Mouse (Mus musculus): ENCODE results near the gene Cmpk2. TPM values are rescaled to one million over a fixed set of nuclear protein-coding genes. Genes with fewer than 3 reads are reported as not detected.
"Not testable (repeated sequence)": the region's sequence is repeated elsewhere in the genome, so short reads cannot be mapped to it uniquely, and the experiment has no call there.

The Cmpk2 gene
- total RNA-seq (2021) = 1 to 10 TPM; 4.8 to 5.8 TPM
- long read RNA-seq, experiment 1, transcript Cmpk2-201 (5 exons, 3,200 nt) = major isoform, 8 of 8 reads
- long read RNA-seq, experiment 1, partial matches to known transcripts = 0 of 8 reads
- long read RNA-seq, experiment 1, other reads (novel, unspliced or antisense) = 0 of 8 reads
- long read RNA-seq, experiment 2, transcript Cmpk2-201 (5 exons, 3,200 nt) = major isoform, 8 of 8 reads
- long read RNA-seq, experiment 2, partial matches to known transcripts = 0 of 8 reads
- long read RNA-seq, experiment 2, other reads (novel, unspliced or antisense) = 0 of 8 reads

DNA sequence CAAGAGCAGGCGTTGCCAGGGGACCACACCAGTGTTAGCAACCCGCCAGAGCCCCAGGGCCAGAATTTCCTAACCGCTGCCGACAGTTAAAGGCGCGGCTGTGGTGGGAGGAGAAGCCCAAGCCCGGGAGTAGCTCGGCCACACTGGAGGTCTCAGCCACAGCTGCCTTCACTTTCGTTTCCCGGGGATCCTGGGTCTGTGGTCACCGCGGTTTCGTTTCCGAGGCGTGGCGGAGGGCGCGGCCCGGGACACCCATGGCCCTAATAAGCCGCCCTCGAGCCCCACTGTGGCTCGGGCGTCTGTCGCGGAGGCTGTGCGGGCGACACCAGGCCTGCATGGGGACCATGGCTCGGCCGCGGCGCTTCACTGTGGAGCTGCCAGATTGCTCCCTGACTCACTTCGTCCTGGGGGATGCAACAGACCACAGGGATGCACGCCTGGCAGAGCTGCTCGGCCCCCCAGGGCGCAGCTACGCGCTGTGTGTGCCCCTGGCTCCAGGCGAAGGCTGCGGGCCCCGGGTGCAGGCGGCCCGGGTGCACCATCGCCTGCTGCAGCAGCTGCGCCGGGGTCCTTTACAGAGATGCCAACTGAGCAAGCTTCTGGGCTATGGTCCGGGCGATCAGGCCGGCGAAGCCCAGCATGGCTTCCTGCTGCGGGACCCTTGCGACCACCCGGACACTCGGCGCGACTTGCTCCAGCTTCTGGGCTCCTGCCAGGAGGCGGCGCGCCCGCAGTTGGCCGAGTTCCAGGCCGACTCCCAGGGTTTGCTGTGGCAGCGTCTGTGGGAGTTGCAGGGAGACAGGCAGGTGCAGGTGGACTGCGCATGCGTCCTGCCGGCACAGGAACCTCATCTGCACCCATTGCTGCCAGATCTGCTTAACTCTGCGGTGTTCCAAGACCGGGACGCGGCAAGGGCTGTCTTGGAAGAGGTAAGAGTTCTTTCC lies at the start of gene Cmpk2:
Cmpk2 (plus strand) TSS at position 107 of the 944 bp plus-strand sequence.
- DNase-seq (ENCODE audit: low spot score in 2 of 2) = peak; percentile 74 to 82

GRCm38 (mm10) chr12:26424841-26425240 lies 44.2 kb upstream of the Cmpk2 start:
- DNase-seq (ENCODE audit: low spot score in 2 of 2) = no peak

DNA sequence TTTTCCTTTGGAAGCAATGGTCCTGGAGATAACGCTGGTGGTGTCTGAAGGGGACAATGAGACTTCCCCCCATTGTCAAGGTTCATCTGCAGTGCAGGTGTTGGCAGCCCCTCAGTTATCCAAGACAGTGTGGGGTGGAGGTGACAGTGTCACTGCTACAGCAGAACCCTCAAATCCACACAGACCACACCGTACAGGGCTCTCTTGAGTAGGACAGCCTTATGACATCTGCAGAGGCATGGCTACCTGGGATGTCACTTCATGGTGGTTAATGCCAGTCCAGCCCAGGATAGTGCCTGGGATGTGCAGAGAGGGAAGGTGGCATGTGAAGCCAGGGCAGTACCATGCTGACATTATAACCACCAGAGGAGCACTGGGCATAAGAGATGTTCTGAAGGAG lies 40.2 kb upstream of the Cmpk2 start:
- not testable (repeated sequence) for DNase-seq (ENCODE audit: low spot score in 2 of 2)

GRCm38 (mm10) chr12:26436334-26436733 lies 32.7 kb upstream of the Cmpk2 start:
- peak in 1 of 2 experiments; percentile 36 for DNase-seq (ENCODE audit: low spot score in 2 of 2)

GRCm38 (mm10) chr12:26437950-26438349 lies 31.1 kb upstream of the Cmpk2 start:
- no peak for DNase-seq (ENCODE audit: low spot score in 2 of 2)

DNA sequence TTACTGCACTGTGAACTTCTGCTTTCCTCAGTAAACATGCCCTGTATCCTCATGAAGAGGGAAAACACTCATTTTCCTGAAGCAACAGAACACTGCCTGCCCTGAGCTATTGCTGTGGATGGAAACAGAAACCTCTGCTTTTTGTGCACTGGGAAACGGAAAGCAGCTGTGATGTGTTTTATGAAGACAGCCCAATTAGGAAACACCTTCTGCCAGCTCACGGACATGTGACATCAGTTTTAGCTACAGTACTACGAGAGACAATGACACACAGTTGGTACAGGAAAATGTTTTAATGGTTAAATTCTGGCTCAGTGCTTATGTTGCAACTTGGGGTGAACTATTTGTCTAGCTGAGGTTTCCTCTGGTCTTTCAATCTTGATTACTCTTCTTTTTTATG lies 29.6 kb upstream of the Cmpk2 start:
- no peak for DNase-seq (ENCODE audit: low spot score in 2 of 2)

DNA sequence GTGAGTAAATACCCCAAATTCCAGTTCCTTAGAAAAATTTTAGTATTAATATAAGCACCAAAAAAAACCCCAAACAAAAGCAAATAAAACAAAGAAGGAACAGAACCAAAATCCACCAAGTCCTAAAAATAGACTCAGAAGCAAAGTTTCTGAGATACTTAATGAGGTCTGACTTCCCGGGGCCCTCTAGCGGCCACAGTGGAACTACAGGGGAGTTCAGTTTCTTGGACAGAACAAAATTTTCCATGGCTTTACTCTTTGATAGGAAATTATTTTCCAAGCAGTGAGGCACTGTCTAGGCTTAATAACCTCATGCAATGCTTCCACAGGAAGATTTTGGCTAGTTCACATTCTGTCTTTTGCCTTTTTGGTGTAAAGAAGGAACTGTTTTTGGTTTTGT lies 24.9 kb upstream of the Cmpk2 start:
- DNase-seq (ENCODE audit: low spot score in 2 of 2) = peak; percentile 62 to 84

DNA sequence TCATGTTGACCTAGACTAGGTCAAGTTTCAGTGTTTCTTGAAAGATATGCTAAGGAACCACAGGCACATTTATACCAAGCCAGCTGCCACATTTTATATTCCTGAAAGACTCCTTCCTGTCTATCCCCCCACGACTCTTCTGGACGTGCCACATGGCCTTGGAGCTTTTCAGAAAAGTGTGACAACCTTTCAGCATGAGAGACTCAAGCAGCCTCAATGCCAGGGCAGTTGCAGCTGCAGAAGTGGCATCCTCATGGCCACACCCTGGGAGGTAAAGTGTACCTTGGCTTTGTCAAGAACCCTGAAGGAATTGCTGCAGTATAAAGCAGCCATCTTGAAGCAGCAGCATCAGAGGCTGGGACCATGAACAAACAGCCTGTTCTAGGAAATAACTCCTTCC lies 24.5 kb upstream of the Cmpk2 start:
- DNase-seq (ENCODE audit: low spot score in 2 of 2) = no peak

DNA sequence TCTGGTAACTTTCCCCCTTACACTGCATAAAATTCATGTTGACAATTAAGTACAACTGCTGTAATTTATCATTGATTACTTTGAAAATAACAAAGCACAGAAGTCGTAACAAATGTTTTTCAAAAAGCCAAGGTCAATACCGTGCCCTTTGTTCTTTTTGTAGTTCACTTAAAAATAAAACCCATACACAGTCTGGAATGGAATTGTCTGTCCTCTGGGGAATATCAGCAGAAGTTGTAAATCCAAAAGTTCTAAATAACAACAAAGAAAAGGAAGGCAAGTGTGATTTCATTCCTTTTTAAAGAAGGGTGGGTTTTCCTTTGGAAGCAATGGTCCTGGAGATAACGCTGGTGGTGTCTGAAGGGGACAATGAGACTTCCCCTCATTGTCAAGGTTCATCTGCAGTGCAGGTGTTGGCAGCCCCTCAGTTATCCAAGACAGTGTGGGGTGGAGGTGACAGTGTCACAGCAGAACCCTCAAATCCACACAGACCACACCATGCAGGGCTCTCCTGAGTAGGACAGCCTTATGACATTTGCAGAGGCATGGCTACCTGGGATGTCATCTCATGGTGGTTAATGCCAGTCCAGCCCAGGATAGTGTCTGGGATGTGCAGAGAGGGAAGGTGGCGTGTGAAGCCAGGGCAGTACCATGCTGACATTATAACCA lies 22.5 kb upstream of the Cmpk2 start:
- DNase-seq (ENCODE audit: low spot score in 2 of 2) = no peak

DNA sequence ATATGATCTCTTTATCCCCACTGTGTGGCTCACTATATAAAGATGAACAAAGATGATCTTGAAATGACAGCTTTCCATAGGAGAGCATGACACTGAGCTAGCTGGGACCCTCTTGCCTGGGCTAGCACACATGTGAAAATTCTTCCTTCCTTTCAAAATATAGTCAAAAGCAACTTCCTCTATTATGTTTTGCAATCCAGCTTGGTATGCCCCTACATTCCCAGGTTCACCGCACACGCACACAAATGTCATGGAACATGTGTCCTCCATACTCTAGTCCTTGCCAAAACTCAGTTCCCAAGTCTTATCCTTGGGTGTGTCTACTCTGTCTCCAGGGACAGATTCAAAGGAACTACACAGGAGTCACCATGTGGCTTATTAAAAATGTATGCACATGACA lies 19.5 kb upstream of the Cmpk2 start:
- no peak for DNase-seq (ENCODE audit: low spot score in 2 of 2)

DNA sequence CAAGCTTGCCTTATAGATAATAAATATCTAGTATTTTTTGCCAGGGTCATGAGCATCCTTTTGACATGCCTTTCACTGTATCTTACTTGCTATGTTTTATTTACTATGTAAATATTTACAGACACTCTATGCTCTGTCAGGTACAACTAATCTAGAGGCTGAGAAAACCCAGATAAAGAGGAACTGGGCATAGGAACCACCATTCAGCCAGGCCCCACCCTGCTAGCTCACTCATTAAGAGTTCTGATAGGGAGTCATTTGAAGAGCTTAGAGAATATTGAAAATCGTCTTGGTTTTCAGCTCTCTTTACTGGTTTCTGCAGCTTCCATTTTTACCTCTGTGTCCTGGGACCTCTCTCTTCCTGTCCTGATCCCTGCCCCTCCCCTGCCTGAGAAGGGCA lies 17.9 kb upstream of the Cmpk2 start:
- DNase-seq (ENCODE audit: low spot score in 2 of 2) = no peak

- no peak for DNase-seq (ENCODE audit: low spot score in 2 of 2)
Observed at GRCm38 (mm10) chr12:26452951-26453350, 16.1 kb upstream of the Cmpk2 start.

DNA sequence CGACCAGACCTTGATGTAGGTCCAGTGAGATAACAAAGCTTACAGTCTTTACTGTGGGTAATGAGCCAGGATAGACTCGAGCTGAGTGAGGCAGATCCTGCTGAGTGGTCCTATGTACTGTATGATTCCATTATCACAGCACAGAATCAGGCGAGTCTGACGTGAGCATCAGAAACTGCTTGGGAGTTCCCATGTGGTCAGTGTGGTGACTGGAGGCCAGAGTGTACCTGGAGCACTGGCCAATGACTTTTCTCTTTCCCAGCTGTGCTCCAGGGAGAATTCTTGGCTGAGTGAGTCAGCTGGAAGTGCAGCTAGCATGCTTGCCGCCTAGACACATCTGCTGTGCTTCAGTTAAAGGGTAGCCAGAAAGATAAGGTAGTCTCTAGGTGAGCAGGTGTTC lies 14.3 kb upstream of the Cmpk2 start:
- no peak for DNase-seq (ENCODE audit: low spot score in 2 of 2)

- DNase-seq (ENCODE audit: low spot score in 2 of 2) = peak; percentile 35 to 51
Observed at GRCm38 (mm10) chr12:26456028-26456698, 12.8 kb upstream of the Cmpk2 start, which contains the start of gene Rsad2. Gene Rsad2, minus strand, starts transcription at chr12:26456452.

DNA sequence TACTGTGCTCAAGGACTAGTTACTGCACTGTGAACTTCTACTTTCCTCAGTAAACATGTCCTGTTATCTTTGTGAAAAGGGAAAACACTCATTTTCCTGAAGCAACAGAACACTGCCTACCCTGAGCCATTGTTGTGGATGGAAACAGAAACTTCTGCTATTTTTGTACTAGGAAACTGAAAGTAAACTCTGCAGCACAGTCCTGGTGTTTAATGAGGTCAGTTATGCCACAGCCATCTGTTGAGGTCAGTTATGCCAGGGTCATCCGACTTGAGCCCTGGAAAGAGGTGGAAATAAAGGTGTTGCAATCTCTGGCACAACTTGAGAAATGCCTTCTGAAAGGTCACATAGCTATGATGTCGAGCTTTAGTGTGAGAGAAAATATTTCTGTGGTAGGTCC lies 8.9 kb upstream of the Cmpk2 start:
- no peak for DNase-seq (ENCODE audit: low spot score in 2 of 2)

DNA sequence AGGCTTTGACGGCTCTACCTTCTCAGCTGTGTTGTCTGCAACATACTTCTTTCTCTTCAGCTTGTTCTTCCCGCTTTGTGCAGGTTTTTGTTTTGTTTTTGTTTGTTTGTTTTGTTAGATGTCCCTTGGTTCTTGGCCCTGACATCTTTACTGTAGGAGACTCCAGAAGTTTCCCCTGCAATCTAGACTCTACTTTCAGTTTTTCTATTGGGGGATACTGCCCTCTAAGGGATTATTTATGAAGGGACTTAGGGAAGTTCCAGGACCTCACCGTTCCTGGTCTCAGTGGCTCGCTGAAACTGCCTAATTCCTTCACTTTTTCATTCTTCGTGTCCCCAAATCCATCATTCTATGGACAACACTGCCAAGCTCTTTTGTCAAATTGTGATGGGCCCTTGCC lies 3.4 kb upstream of the Cmpk2 start:
- DNase-seq (ENCODE audit: low spot score in 2 of 2) = no peak

DNA sequence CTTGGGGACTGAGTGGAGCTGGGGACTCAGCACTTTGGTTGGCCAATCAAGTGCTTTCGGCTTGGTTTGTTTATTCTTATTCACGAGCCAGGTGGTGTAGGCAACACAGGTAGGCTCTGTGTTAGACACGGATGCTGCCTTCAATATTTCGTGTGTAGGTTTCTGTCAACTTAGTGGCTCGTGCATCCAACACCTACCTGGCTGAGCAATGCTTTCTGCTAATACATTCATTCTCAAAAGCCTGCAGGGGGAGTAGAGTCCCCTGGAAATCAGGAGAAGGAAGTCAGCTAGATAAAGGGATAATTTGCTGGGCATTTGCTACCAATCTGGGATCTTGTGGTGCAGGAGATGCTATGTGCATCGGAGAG lies 1.0 kb downstream of the Cmpk2 start:
- no peak for DNase-seq (ENCODE audit: low spot score in 2 of 2)

DNA sequence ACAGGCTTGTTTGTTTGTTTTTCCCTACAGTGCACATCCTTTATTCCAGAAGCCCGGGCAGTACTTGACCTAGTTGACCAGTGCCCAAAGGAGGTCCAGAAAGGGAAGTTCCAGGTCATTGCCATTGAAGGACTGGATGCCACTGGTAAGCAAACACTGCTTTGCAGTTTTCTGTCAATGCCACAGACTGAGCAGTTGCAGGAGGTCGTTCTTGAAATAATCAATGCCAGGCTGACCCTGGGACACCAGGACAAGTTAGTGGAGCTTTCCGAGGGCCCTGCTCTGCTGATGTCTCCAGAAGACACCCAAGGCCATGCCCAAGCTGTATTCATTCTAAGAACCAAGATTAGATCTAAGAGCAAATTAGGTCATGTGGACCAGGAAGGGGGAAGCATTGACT lies 2.4 kb downstream of the Cmpk2 start:
- DNase-seq (ENCODE audit: low spot score in 2 of 2) = no peak

DNA sequence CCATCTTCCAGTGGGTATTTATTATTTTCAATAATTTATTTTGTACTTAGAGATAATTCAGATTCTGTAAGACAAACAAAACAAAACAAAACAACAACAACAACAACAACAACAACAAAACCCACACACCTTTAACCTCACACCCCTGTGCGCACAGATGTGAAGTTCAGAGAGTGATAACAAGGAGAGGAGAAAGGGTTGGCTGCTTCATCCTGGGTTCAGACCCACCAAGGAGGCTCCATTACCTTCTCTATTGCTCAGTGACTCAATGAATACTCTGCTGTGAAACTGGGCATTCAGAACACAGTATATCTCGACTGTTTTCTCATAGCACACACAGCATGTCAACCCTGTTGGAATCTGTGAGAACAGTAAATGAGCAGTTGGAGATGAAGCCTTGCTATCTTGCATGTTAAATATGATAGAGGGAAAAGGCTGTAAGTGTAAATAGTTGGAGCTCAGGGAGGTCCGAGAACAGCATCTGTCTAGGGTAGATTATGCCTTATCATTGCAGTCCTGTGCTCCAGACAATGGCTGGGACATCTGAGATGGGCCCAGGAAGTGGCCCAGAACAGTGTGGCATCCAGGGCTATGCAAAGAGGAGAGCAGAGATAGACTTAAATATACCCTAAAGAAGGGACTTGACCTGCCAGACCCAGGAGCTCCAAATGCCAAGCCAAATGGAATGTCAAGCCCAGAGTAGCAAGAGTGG lies 3.9 kb downstream of the Cmpk2 start:
- DNase-seq (ENCODE audit: low spot score in 2 of 2) = no peak

- no peak for DNase-seq (ENCODE audit: low spot score in 2 of 2)
Observed at GRCm38 (mm10) chr12:26473746-26474145, 4.7 kb downstream of the Cmpk2 start.

- no peak for DNase-seq (ENCODE audit: low spot score in 2 of 2)
Observed at GRCm38 (mm10) chr12:26477198-26477597, 8.2 kb downstream of the Cmpk2 start.
